Mouse (Mus musculus) lung, postnatal 0 days (tissue): ENCODE results near the gene Cdyl.

Experiments used
- CTCF ChIP-seq: IDR thresholded peaks from 2 replicates; pipeline ENCODE4 v1.5.1; 2016; ENCODE audit warnings: antibody characterized with exemption, mild to moderate bottlenecking
- EP300 ChIP-seq: IDR thresholded peaks from 2 replicates; pipeline ENCODE4 v1.6.1; 2016; ENCODE audit warnings: antibody characterized with exemption, mild to moderate bottlenecking, control low read depth

GRCm38 (mm10) chr13:35742696-35743095, 83.1 kb downstream of the Cdyl start:
- TF ChIP-seq CTCF (no peak), EP300 (no peak)
